Mouse (Mus musculus): ENCODE data around the gene Plxnb1. TPM values are rescaled to one million over a fixed set of nuclear protein-coding genes. Genes with fewer than 3 reads are reported as not detected.

Plxnb1 gene
- polyA plus RNA-seq, 1 experiment from 2014 or later = 13.9 TPM

Other genes with a start within 250 kb of the Plxnb1 start
- 10.6 and 14.7 TPM in 2 replicates for gene Slc26a6, start 242.1 kb upstream of the Plxnb1 start, polyA plus RNA-seq (2014; fragmentation: Nextera tagmentation; extraction: Ambion mirVana)
- gene Tmem89, start 180.8 kb upstream of the Plxnb1 start, polyA plus RNA-seq (2014; fragmentation: Nextera tagmentation; extraction: Ambion mirVana) = not detected in 2 replicates
- 453 TPM in 2 replicates for gene Uqcrc1, start 158.8 kb upstream of the Plxnb1 start, polyA plus RNA-seq (2014; fragmentation: Nextera tagmentation; extraction: Ambion mirVana)
- gene Col7a1, start 141.8 kb upstream of the Plxnb1 start, polyA plus RNA-seq (2014; fragmentation: Nextera tagmentation; extraction: Ambion mirVana) = 1.1 and 1.2 TPM in 2 replicates
- 0.15 and 0.25 TPM in 2 replicates for gene Ucn2, start 109.4 kb upstream of the Plxnb1 start, polyA plus RNA-seq (2014; fragmentation: Nextera tagmentation; extraction: Ambion mirVana)
- gene Pfkfb4, start 103.6 kb upstream of the Plxnb1 start, polyA plus RNA-seq (2014; fragmentation: Nextera tagmentation; extraction: Ambion mirVana) = 16.0 and 20.8 TPM in 2 replicates
- gene Shisa5, start 56.8 kb upstream of the Plxnb1 start, polyA plus RNA-seq (2014; fragmentation: Nextera tagmentation; extraction: Ambion mirVana) = 40.8 and 48.9 TPM in 2 replicates
- gene Trex1, start 35.7 kb upstream of the Plxnb1 start, polyA plus RNA-seq (2014; fragmentation: Nextera tagmentation; extraction: Ambion mirVana) = 11.1 and 11.9 TPM in 2 replicates
- gene Atrip, start 21.3 kb upstream of the Plxnb1 start, polyA plus RNA-seq (2014; fragmentation: Nextera tagmentation; extraction: Ambion mirVana) = 27.3 and 29.6 TPM in 2 replicates
- 19.4 and 21.2 TPM in 2 replicates for gene Ccdc51, start 12.9 kb upstream of the Plxnb1 start, polyA plus RNA-seq (2014; fragmentation: Nextera tagmentation; extraction: Ambion mirVana)
- 652 and 758 TPM in 2 replicates for gene Tma7, start 12.8 kb upstream of the Plxnb1 start, polyA plus RNA-seq (2014; fragmentation: Nextera tagmentation; extraction: Ambion mirVana)
- gene Fbxw21, start 66.7 kb downstream of the Plxnb1 start, polyA plus RNA-seq (2014; fragmentation: Nextera tagmentation; extraction: Ambion mirVana) = not detected in 2 replicates
- not detected in 2 replicates for gene Fbxw13, start 100.6 kb downstream of the Plxnb1 start, polyA plus RNA-seq (2014; fragmentation: Nextera tagmentation; extraction: Ambion mirVana)
- gene Fbxw20, start 139.4 kb downstream of the Plxnb1 start, polyA plus RNA-seq (2014; fragmentation: Nextera tagmentation; extraction: Ambion mirVana) = not detected in 2 replicates
- gene Fbxw14, start 192.3 kb downstream of the Plxnb1 start, polyA plus RNA-seq (2014; fragmentation: Nextera tagmentation; extraction: Ambion mirVana) = not detected in 2 replicates
- not detected in 2 replicates for gene Fbxw28, start 244.3 kb downstream of the Plxnb1 start, polyA plus RNA-seq (2014; fragmentation: Nextera tagmentation; extraction: Ambion mirVana)